Mouse (Mus musculus): Measurements from ENCODE around the gene Pcnx3. TPM values are rescaled to one million over a fixed set of nuclear protein-coding genes. Genes with fewer than 3 reads are reported as not detected.

The Pcnx3 gene
- polyA plus RNA-seq, 1 experiment = 421 TPM

DNA sequence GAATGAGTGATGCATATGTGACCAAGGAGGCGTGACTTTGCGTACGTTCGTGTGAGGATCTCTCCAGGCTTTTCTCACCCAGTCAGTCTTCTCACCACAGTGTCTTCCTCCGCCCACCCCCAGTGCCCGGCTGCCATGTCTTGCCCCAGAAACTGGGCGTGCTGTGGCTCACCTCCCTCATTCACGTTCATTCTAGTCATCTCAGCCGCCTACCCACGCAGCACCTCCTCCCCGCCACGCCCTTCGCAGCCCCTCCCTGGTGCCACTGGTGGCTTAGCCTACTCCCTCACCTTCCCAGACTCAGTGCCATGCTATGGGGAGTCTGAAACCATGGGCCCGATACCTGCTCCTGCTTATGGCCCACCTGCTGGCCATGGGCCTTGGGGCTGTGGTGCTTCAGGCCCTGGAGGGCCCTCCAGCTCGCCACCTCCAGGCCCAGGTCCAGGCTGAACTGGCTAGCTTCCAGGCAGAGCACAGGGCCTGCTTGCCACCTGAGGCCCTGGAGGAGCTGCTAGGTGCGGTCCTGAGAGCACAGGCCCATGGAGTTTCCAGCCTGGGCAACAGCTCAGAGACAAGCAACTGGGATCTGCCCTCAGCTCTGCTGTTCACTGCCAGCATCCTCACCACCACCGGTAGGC, 15.6 kb upstream of the Pcnx3 start, which contains the start of gene Kcnk7:
Gene Kcnk7 (plus strand): TSS at position 205 of the 638 bp plus-strand sequence.
- H3K36me3 ChIP-seq (ENCODE audit: control insufficient read depth, insufficient read depth, low read length) = peaks cover 36% of the 10 kb centered on the region
- 76% methylated on average over 17 of the region's 17 CpGs for WGBS
- H3K4me1 ChIP-seq (replicated peaks; ENCODE audit: control insufficient read depth, insufficient read depth, low read length) = peaks cover 22% of the 10 kb centered on the region
- TF ChIP-seq POLR2A (IDR thresholded peaks at IDR 0.05; ENCODE audit: control insufficient read depth, extremely low read depth, insufficient read depth, low read length, poor library complexity) (no peak), CTCF (IDR thresholded peaks at IDR 0.05; ENCODE audit: borderline replicate concordance, control insufficient read depth, extremely low read depth, insufficient read depth, low read length, poor library complexity) (no peak)
- H3K27ac ChIP-seq (ENCODE audit: control insufficient read depth, insufficient read depth, low read length) = peak within 1 kb of the TSS; percentile 52
- H3K27me3 ChIP-seq (ENCODE audit: control insufficient read depth, insufficient read depth, low read length) = no peaks in the 10 kb centered on the region
- H3K4me3 ChIP-seq (ENCODE audit: control insufficient read depth, insufficient read depth, low read length) = no peak within 1 kb of the TSS
- peak; percentile 25 for DNase-seq

DNA sequence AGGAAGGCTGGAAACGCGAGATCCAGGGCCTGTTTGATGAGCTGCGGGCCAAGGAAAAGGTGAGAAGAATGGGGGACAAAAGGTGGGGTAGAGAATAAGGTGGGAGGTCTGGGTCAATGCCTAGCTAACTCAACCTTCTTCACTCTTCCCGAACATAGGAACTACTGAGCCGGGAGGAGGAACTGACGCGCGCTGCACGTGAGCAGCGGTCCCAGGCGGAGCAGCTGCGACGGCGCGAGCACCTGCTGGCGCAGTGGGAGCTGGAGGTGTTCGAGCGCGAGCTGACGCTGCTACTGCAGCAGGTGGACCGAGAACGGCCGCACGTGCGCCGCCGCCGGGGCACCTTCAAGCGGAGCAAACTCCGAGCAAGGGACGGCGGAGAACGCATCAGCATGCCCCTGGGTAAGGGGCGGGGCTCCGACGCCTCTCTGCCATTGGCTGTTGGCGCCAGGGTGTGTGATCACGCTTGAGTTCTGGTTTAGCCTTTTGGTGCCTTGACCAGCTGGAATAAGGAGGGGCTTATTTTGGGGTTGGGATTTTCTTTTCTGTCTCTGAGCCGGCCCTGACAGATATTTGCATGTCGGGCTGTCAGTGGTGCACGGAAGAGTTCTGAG, 7.2 kb upstream of the Pcnx3 start:
- peaks cover 61% of the 10 kb centered on the region for H3K36me3 ChIP-seq (ENCODE audit: control insufficient read depth, insufficient read depth, low read length)
- H3K27me3 ChIP-seq (ENCODE audit: control insufficient read depth, insufficient read depth, low read length) = no peaks in the 10 kb centered on the region
- TF ChIP-seq POLR2A (IDR thresholded peaks at IDR 0.05; ENCODE audit: control insufficient read depth, extremely low read depth, insufficient read depth, low read length, poor library complexity) = no peak
- TF ChIP-seq CTCF (IDR thresholded peaks at IDR 0.05; ENCODE audit: borderline replicate concordance, control insufficient read depth, extremely low read depth, insufficient read depth, low read length, poor library complexity) = no peak
- H3K4me1 ChIP-seq (replicated peaks; ENCODE audit: control insufficient read depth, insufficient read depth, low read length) = peaks cover 22% of the 10 kb centered on the region
- 94% methylated on average over 41 of the region's 41 CpGs for WGBS
- no peak for DNase-seq
- H3K27ac ChIP-seq (ENCODE audit: control insufficient read depth, insufficient read depth, low read length) = no peak overlapping the region
- H3K4me3 ChIP-seq (ENCODE audit: control insufficient read depth, insufficient read depth, low read length) = no peak overlapping the region

DNA sequence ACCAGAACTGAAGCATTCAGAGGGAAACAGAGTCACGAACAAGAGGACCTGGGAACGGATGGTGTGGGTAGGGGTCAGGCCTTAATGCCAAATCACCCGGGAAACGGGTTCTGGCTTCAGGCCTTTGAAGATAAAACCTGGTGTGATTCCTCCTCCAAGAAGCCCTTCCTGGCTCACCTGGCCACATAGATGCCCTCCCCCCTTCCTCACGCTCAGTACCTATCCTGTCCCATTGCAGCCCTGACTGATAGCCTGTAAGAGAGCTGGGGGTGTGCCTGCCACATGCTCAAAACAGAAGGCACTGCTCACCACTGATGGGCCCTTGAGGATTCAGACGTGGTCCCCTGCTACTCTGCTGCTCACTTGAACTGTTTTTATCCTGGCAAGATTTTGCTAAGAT, 5.1 kb upstream of the Pcnx3 start:
- DNase-seq = no peak
- Histone ChIP-seq H3K4me3 (ENCODE audit: control insufficient read depth, insufficient read depth, low read length) (no peak overlapping the region), H3K27me3 (ENCODE audit: control insufficient read depth, insufficient read depth, low read length) (no peaks in the 10 kb centered on the region), H3K4me1 (replicated peaks; ENCODE audit: control insufficient read depth, insufficient read depth, low read length) (peaks cover 32% of the 10 kb centered on the region), H3K36me3 (ENCODE audit: control insufficient read depth, insufficient read depth, low read length) (peaks cover 40% of the 10 kb centered on the region), H3K27ac (ENCODE audit: control insufficient read depth, insufficient read depth, low read length) (no peak overlapping the region)
- WGBS = 96% methylated on average over 6 of the region's 6 CpGs
- TF ChIP-seq POLR2A (IDR thresholded peaks at IDR 0.05; ENCODE audit: control insufficient read depth, extremely low read depth, insufficient read depth, low read length, poor library complexity) (no peak), CTCF (IDR thresholded peaks at IDR 0.05; ENCODE audit: borderline replicate concordance, control insufficient read depth, extremely low read depth, insufficient read depth, low read length, poor library complexity) (no peak)

DNA sequence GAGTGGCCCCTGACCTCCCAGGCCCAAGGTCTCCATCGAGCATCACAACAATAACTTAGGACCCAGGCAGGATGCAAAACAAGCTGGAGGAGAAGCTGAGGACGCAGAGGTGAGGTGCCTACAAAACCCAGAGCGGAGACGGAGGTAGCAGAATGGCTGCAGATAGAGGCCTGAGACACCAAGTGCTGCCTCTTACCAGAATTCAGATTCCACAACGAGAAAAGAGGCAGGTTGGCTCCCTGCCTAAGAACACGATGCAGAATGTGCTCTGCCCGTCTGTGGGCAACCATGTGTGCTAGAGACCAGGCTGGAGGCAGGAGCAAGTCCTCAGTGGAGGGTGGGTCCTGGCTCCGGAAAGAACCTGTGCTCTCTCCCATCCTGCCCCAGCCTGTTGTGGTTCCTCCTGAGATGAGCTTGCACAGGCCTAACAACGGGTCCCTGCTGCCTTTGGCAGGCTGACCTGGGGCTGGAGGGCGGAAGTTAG, 4.2 kb upstream of the Pcnx3 start:
- TF ChIP-seq POLR2A (IDR thresholded peaks at IDR 0.05; ENCODE audit: control insufficient read depth, extremely low read depth, insufficient read depth, low read length, poor library complexity) = no peak
- no peak for TF ChIP-seq CTCF (IDR thresholded peaks at IDR 0.05; ENCODE audit: borderline replicate concordance, control insufficient read depth, extremely low read depth, insufficient read depth, low read length, poor library complexity)
- Histone ChIP-seq H3K4me3 (ENCODE audit: control insufficient read depth, insufficient read depth, low read length) (0 out of 2 replicates have a peak overlapping the region, but pooled peaks have one; percentile 4), H3K27me3 (ENCODE audit: control insufficient read depth, insufficient read depth, low read length) (no peaks in the 10 kb centered on the region), H3K4me1 (replicated peaks; ENCODE audit: control insufficient read depth, insufficient read depth, low read length) (peaks cover 33% of the 10 kb centered on the region), H3K36me3 (ENCODE audit: control insufficient read depth, insufficient read depth, low read length) (peaks cover 32% of the 10 kb centered on the region), H3K27ac (ENCODE audit: control insufficient read depth, insufficient read depth, low read length) (no peak overlapping the region)
- WGBS = 62% methylated on average over 10 of the region's 10 CpGs
- no peak for DNase-seq

DNA sequence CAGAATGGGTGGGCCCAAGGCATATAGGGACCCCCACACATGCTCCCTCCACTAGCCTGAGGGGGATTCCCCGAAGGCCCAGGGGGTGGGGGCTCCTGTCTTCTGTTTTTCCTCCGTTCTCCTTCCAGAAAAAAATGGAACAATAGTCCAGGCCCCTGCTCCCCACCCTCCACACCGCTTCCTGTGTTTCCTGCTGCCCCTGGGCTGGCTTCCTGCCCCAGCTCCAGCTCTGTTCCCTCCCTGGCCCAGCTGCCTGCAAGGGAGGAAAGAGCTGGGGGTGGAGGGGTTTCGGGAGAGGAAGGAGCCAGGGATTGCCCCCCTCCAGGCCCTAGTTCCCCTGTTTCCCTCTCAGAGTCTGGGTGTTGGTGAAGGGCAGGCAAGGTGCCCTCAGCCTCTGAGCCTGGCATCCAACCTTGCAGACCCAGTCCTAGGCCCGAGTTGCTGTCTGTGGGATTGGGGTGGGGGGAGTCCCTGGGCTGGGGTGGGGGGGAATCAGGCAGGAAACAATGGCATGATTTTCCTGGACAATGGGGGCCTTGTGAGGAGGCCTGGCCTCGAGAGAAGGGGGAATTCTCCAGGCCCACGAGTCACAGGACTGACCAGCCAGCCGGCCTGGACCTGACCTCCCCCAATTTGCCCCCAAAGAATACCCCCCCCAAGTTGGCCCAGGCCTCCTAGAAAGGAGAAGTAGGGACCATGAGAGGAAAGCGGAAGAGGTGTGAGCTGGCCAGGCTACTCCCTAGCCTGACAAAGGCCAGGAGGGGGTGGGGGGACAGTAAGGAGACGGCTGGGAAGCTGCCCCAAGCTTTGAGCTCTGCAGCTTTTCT, 3.6 kb upstream of the Pcnx3 start:
- Histone ChIP-seq H3K36me3 (ENCODE audit: control insufficient read depth, insufficient read depth, low read length) (peaks cover 25% of the 10 kb centered on the region), H3K4me1 (replicated peaks; ENCODE audit: control insufficient read depth, insufficient read depth, low read length) (peaks cover 39% of the 10 kb centered on the region), H3K27ac (ENCODE audit: control insufficient read depth, insufficient read depth, low read length) (no peak overlapping the region), H3K27me3 (ENCODE audit: control insufficient read depth, insufficient read depth, low read length) (no peaks in the 10 kb centered on the region), H3K4me3 (ENCODE audit: control insufficient read depth, insufficient read depth, low read length) (peak overlapping the region; percentile 92; the same call in 1 of the 2 replicates)
- DNase-seq = no peak
- TF ChIP-seq POLR2A (IDR thresholded peaks at IDR 0.05; ENCODE audit: control insufficient read depth, extremely low read depth, insufficient read depth, low read length, poor library complexity) = no peak
- TF ChIP-seq CTCF (IDR thresholded peaks at IDR 0.05; ENCODE audit: borderline replicate concordance, control insufficient read depth, extremely low read depth, insufficient read depth, low read length, poor library complexity) = no peak
- WGBS = 48% methylated on average over 10 of the region's 10 CpGs

DNA sequence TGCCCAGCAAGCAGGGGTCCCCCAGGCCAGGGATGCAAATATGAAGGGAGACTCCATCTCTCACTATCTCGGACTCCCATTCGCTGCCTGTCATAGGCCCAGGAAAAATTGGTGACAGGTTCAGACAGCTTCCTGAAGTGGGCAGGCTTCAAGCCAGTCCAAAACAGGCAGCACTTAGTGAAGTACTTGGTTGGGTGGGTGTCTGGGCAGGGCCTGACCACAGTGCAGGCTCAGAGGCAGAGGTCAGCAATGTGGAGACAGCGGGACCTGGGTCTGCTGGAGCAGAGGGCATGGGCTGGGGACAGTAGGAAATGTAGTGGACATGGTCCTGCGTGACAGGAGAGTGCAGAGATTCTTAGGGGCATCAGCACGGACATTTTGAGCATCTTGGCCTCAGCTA, 2.9 kb upstream of the Pcnx3 start:
- Histone ChIP-seq H3K4me1 (replicated peaks; ENCODE audit: control insufficient read depth, insufficient read depth, low read length) (peaks cover 42% of the 10 kb centered on the region), H3K4me3 (ENCODE audit: control insufficient read depth, insufficient read depth, low read length) (peak overlapping the region; percentile 92; the same call in 1 of the 2 replicates), H3K27me3 (ENCODE audit: control insufficient read depth, insufficient read depth, low read length) (no peaks in the 10 kb centered on the region), H3K36me3 (ENCODE audit: control insufficient read depth, insufficient read depth, low read length) (peaks cover 18% of the 10 kb centered on the region), H3K27ac (ENCODE audit: control insufficient read depth, insufficient read depth, low read length) (no peak overlapping the region)
- TF ChIP-seq POLR2A (IDR thresholded peaks at IDR 0.05; ENCODE audit: control insufficient read depth, extremely low read depth, insufficient read depth, low read length, poor library complexity) (no peak), CTCF (IDR thresholded peaks at IDR 0.05; ENCODE audit: borderline replicate concordance, control insufficient read depth, extremely low read depth, insufficient read depth, low read length, poor library complexity) (no peak)
- no peak for DNase-seq
- 82% methylated on average over 5 of the region's 5 CpGs for WGBS
